Mouse (Mus musculus): ENCODE data around the gene Arnt2.

GRCm38 (mm10) chr7:84299601-84300000, 110.4 kb downstream of the Arnt2 start:
- TF ChIP-seq CTCF (IDR thresholded peaks at IDR 0.05; ENCODE audit: low read depth, low read length) (no peak), TAL1 (conservative IDR thresholded peaks at IDR 0.05; ENCODE audit: low read depth, low read length) (no peak), POLR2AphosphoS5 (IDR thresholded peaks at IDR 0.05; ENCODE audit: insufficient replicate concordance, low read depth, low read length) (no peak), GATA2 (IDR thresholded peaks at IDR 0.05; ENCODE audit: borderline replicate concordance, low read depth, low read length) (no peak)

Measured in G1E (cell line).